Mouse (Mus musculus): ENCODE results near the gene Kbtbd13. TPM values are rescaled to one million over a fixed set of nuclear protein-coding genes. Genes with fewer than 3 reads are reported as not detected.
A peak's percentile ranks its signal among the peaks of the same experiment; 100 is the strongest.

Kbtbd13 gene
- polyA plus RNA-seq, 1 experiment: 0.27 TPM

- Histone ChIP-seq H3K4me1 (ENCODE audit: control insufficient read depth, insufficient read depth, low read length) (no peaks in the 10 kb centered on the region), H3K4me3 (ENCODE audit: low read depth, low read length) (no peak overlapping the region), H3K36me3 (ENCODE audit: control insufficient read depth, insufficient read depth, low read length, poor library complexity, severe bottlenecking) (no peaks in the 10 kb centered on the region), H3K9ac (ENCODE audit: low read depth, poor library complexity, severe bottlenecking) (no peak overlapping the region), H3K27ac (ENCODE audit: insufficient read depth, low read length) (no peak overlapping the region), H3K9me3 (replicated peaks; ENCODE audit: control insufficient read depth, insufficient read depth, low read length, poor library complexity, severe bottlenecking) (no peaks in the 10 kb centered on the region), H3K27me3 (ENCODE audit: control insufficient read depth, insufficient read depth, low read length, poor library complexity, severe bottlenecking) (no peaks in the 10 kb centered on the region)
- TF ChIP-seq CTCF (IDR thresholded peaks at IDR 0.05; ENCODE audit: low read depth, low read length) (no peak), EP300 (IDR thresholded peaks at IDR 0.05; ENCODE audit: insufficient read depth, low read depth, low read length) (no peak), POLR2A (IDR thresholded peaks at IDR 0.05; ENCODE audit: insufficient read depth, low read length) (no peak)
Observed at GRCm38 (mm10) chr9:65430401-65430800, 38.9 kb upstream of the Kbtbd13 start.

DNA sequence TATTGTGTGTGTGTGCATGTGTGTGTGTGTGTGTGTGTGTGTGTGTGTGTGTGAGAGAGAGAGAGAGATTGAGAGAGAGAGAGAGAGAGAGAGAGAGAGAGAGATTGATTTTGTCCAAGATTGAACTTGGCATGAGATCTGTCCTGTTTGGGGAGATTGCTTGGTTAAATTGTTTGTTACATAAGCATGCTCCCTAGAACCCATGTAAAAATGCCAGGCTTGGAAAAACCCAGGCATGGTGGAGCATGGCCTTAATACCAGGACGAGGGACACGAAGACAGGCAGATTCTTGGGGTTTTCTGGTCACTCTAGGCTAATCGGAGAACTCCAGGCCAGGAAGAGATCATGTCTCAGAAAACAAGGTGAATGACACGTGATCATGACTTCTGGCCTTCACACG is 36.6 kb upstream of the Kbtbd13 start:
- Histone ChIP-seq H3K4me1 (ENCODE audit: control insufficient read depth, insufficient read depth, low read length) (peaks cover 4% of the 10 kb centered on the region), H3K36me3 (ENCODE audit: control insufficient read depth, insufficient read depth, low read length, poor library complexity, severe bottlenecking) (no peaks in the 10 kb centered on the region), H3K27ac (ENCODE audit: insufficient read depth, low read length) (no peak overlapping the region), H3K27me3 (ENCODE audit: control insufficient read depth, insufficient read depth, low read length, poor library complexity, severe bottlenecking) (no peaks in the 10 kb centered on the region), H3K9ac (ENCODE audit: low read depth, poor library complexity, severe bottlenecking) (no peak overlapping the region), H3K9me3 (replicated peaks; ENCODE audit: control insufficient read depth, insufficient read depth, low read length, poor library complexity, severe bottlenecking) (no peaks in the 10 kb centered on the region), H3K4me3 (ENCODE audit: low read depth, low read length) (no peak overlapping the region)
- TF ChIP-seq CTCF (IDR thresholded peaks at IDR 0.05; ENCODE audit: low read depth, low read length): no peak
- TF ChIP-seq EP300 (IDR thresholded peaks at IDR 0.05; ENCODE audit: insufficient read depth, low read depth, low read length): no peak
- TF ChIP-seq POLR2A (IDR thresholded peaks at IDR 0.05; ENCODE audit: insufficient read depth, low read length): no peak

DNA sequence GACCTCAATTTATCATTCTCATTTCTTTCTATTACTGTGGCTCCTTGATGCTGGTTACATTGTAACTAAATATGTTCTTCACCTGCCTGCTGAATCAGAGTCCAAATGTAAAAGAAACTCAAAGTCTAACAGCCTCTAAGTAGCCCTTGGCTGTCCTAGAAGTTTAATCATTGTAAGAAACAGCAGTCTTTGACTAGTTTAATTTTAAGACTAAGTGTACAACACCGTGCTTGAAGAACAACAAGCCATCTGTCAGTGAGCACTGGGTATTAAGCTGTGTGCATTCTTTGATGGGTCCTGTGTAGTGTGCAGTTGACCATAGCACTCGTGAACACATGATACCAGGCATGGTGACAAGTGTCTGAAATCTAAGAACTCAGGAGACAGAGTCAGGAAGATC is 36.1 kb upstream of the Kbtbd13 start:
- no peak overlapping the region for H3K4me3 ChIP-seq (ENCODE audit: low read depth, low read length)
- no peaks in the 10 kb centered on the region for H3K9me3 ChIP-seq (replicated peaks; ENCODE audit: control insufficient read depth, insufficient read depth, low read length, poor library complexity, severe bottlenecking)
- TF ChIP-seq EP300 (IDR thresholded peaks at IDR 0.05; ENCODE audit: insufficient read depth, low read depth, low read length) (no peak), POLR2A (IDR thresholded peaks at IDR 0.05; ENCODE audit: insufficient read depth, low read length) (no peak), CTCF (IDR thresholded peaks at IDR 0.05; ENCODE audit: low read depth, low read length) (no peak)
- no peaks in the 10 kb centered on the region for H3K27me3 ChIP-seq (ENCODE audit: control insufficient read depth, insufficient read depth, low read length, poor library complexity, severe bottlenecking)
- no peak overlapping the region for H3K27ac ChIP-seq (ENCODE audit: insufficient read depth, low read length)
- H3K4me1 ChIP-seq (ENCODE audit: control insufficient read depth, insufficient read depth, low read length): peaks cover 4% of the 10 kb centered on the region
- no peaks in the 10 kb centered on the region for H3K36me3 ChIP-seq (ENCODE audit: control insufficient read depth, insufficient read depth, low read length, poor library complexity, severe bottlenecking)
- no peak overlapping the region for H3K9ac ChIP-seq (ENCODE audit: low read depth, poor library complexity, severe bottlenecking)

- Histone ChIP-seq H3K4me3 (ENCODE audit: low read depth, low read length) (no peak overlapping the region), H3K9me3 (replicated peaks; ENCODE audit: control insufficient read depth, insufficient read depth, low read length, poor library complexity, severe bottlenecking) (no peaks in the 10 kb centered on the region), H3K4me1 (ENCODE audit: control insufficient read depth, insufficient read depth, low read length) (peaks cover 4% of the 10 kb centered on the region), H3K27ac (ENCODE audit: insufficient read depth, low read length) (no peak overlapping the region), H3K9ac (ENCODE audit: low read depth, poor library complexity, severe bottlenecking) (no peak overlapping the region), H3K27me3 (ENCODE audit: control insufficient read depth, insufficient read depth, low read length, poor library complexity, severe bottlenecking) (no peaks in the 10 kb centered on the region), H3K36me3 (ENCODE audit: control insufficient read depth, insufficient read depth, low read length, poor library complexity, severe bottlenecking) (no peaks in the 10 kb centered on the region)
- TF ChIP-seq EP300 (IDR thresholded peaks at IDR 0.05; ENCODE audit: insufficient read depth, low read depth, low read length): no peak
- no peak for TF ChIP-seq CTCF (IDR thresholded peaks at IDR 0.05; ENCODE audit: low read depth, low read length)
- TF ChIP-seq POLR2A (IDR thresholded peaks at IDR 0.05; ENCODE audit: insufficient read depth, low read length): no peak
Observed at GRCm38 (mm10) chr9:65424393-65424792, 32.9 kb upstream of the Kbtbd13 start.

GRCm38 (mm10) chr9:65422760-65423501 is 31.5 kb upstream of the Kbtbd13 start, which contains the start of gene Slc51b:
Gene Slc51b, minus strand, starts transcription at chr9:65422955.
- TF ChIP-seq EP300 (IDR thresholded peaks at IDR 0.05; ENCODE audit: insufficient read depth, low read depth, low read length) (no peak), POLR2A (IDR thresholded peaks at IDR 0.05; ENCODE audit: insufficient read depth, low read length) (no peak), CTCF (IDR thresholded peaks at IDR 0.05; ENCODE audit: low read depth, low read length) (no peak)
- Histone ChIP-seq H3K4me3 (ENCODE audit: low read depth, low read length) (no peak within 1 kb of the TSS), H3K27me3 (ENCODE audit: control insufficient read depth, insufficient read depth, low read length, poor library complexity, severe bottlenecking) (no peaks in the 10 kb centered on the region), H3K36me3 (ENCODE audit: control insufficient read depth, insufficient read depth, low read length, poor library complexity, severe bottlenecking) (no peaks in the 10 kb centered on the region), H3K9ac (ENCODE audit: low read depth, poor library complexity, severe bottlenecking) (no peak within 1 kb of the TSS), H3K9me3 (replicated peaks; ENCODE audit: control insufficient read depth, insufficient read depth, low read length, poor library complexity, severe bottlenecking) (no peaks in the 10 kb centered on the region), H3K4me1 (ENCODE audit: control insufficient read depth, insufficient read depth, low read length) (peaks cover 4% of the 10 kb centered on the region), H3K27ac (ENCODE audit: insufficient read depth, low read length) (no peak within 1 kb of the TSS)

GRCm38 (mm10) chr9:65419633-65420032 is 28.2 kb upstream of the Kbtbd13 start:
- H3K4me3 ChIP-seq (ENCODE audit: low read depth, low read length): no peak overlapping the region
- H3K27ac ChIP-seq (ENCODE audit: insufficient read depth, low read length): no peak overlapping the region
- no peaks in the 10 kb centered on the region for H3K36me3 ChIP-seq (ENCODE audit: control insufficient read depth, insufficient read depth, low read length, poor library complexity, severe bottlenecking)
- H3K4me1 ChIP-seq (ENCODE audit: control insufficient read depth, insufficient read depth, low read length): peaks cover 4% of the 10 kb centered on the region
- no peaks in the 10 kb centered on the region for H3K27me3 ChIP-seq (ENCODE audit: control insufficient read depth, insufficient read depth, low read length, poor library complexity, severe bottlenecking)
- TF ChIP-seq POLR2A (IDR thresholded peaks at IDR 0.05; ENCODE audit: insufficient read depth, low read length): no peak
- TF ChIP-seq EP300 (IDR thresholded peaks at IDR 0.05; ENCODE audit: insufficient read depth, low read depth, low read length): no peak
- peak; percentile 29 for TF ChIP-seq CTCF (IDR thresholded peaks at IDR 0.05; ENCODE audit: low read depth, low read length)
- H3K9me3 ChIP-seq (replicated peaks; ENCODE audit: control insufficient read depth, insufficient read depth, low read length, poor library complexity, severe bottlenecking): no peaks in the 10 kb centered on the region
- no peak overlapping the region for H3K9ac ChIP-seq (ENCODE audit: low read depth, poor library complexity, severe bottlenecking)

Data from ES-Bruce4 (cell line).